Mouse (Mus musculus) adrenal gland, adult 2 months (tissue): Measurements from ENCODE around the gene Rtraf. TPM values are rescaled to one million over a fixed set of nuclear protein-coding genes. Genes with fewer than 3 reads are reported as not detected.

ENCODE experiments used
- polyA plus RNA-seq: library from polyadenylated mRNA; depleted of rRNA; stranded (reverse); fragments of >200 nt; gene quantifications from 2 replicates; pipeline ENCODE4 v1.2.3, GENCODE M21; 2012; rRNA removed
- total RNA-seq, 2 experiments: library from RNA; stranded (reverse); gene quantifications; 2 replicates each; pipeline ENCODE4 v1.2.3; 2021

Gene Rtraf
- total and polyA plus RNA-seq, 3 experiments: 7.3 to 84.4 (median 75.4) TPM

Other genes with a start within 250 kb of the Rtraf start
- under 1 TPM; 0.61 to 0.69 TPM for gene Gm2237, start 238.7 kb downstream of the Rtraf start, total RNA-seq
- gene Gm2237, start 238.7 kb downstream of the Rtraf start, polyA plus RNA-seq: 0.06 and 0.17 TPM in 2 replicates
- gene Gm5458, start 221.2 kb downstream of the Rtraf start, total RNA-seq: not detected
- gene Gm5458, start 221.2 kb downstream of the Rtraf start, polyA plus RNA-seq: not detected in 2 replicates
- gene Nid2, start 72.6 kb downstream of the Rtraf start, total RNA-seq: 10 to 100 TPM; 10.8 to 14.9 TPM
- gene Nid2, start 72.6 kb downstream of the Rtraf start, polyA plus RNA-seq: 13.4 and 16.6 TPM in 2 replicates
- gene Gng2, start 153.8 kb upstream of the Rtraf start, total RNA-seq: 10 to 100 TPM; 32.8 to 39.5 TPM
- 3.3 and 3.7 TPM in 2 replicates for gene Gng2, start 153.8 kb upstream of the Rtraf start, polyA plus RNA-seq